Mouse (Mus musculus): ENCODE measurements around the gene Fbln5. TPM values are rescaled to one million over a fixed set of nuclear protein-coding genes. Genes with fewer than 3 reads are reported as not detected.

Gene Fbln5
- 23.8 and 25.3 TPM in 2 replicates for polyA plus RNA-seq (2012; rRNA removed)

GRCm38 (mm10) chr12:101818608-101819370 lies at the start of gene Fbln5:
Gene Fbln5, minus strand, starts transcription at chr12:101819055.

GRCm38 (mm10) chr12:101718054-101718754 lies 100.7 kb downstream of the Fbln5 start, which contains the start of gene Tc2n:
Gene Tc2n, minus strand, starts transcription at chr12:101718523.

Other genes with a start within 250 kb of the Fbln5 start
- gene Tc2n, start 100.5 kb downstream of the Fbln5 start, polyA plus RNA-seq (2012; rRNA removed), result 0.67 and 0.74 TPM in 2 replicates
- gene Trip11, start 94.2 kb upstream of the Fbln5 start, polyA plus RNA-seq (2012; rRNA removed), result 3.2 and 3.8 TPM in 2 replicates
- gene Atxn3, start 139.2 kb upstream of the Fbln5 start, polyA plus RNA-seq (2012; rRNA removed), result 1.5 and 2.0 TPM in 2 replicates
- gene Cpsf2, start 156.9 kb upstream of the Fbln5 start, polyA plus RNA-seq (2012; rRNA removed), result 2.6 and 3.3 TPM in 2 replicates

Data from colon, adult 2 months (tissue).